Mouse (Mus musculus) myocyte (in vitro differentiated cells): Measurements from ENCODE around the gene Lcmt1.

Source experiments
- CEBPB ChIP-seq: IDR thresholded peaks from 2 replicates; pipeline ENCODE4 v1.6.1; 2011; ENCODE audit warnings: mild to moderate bottlenecking, moderate library complexity; ENCODE audit not compliant: poor library complexity, insufficient read depth, severe bottlenecking
- E2F4 ChIP-seq: IDR thresholded peaks from one replicate; pipeline ENCODE4 v1.6.1; 2011; ENCODE audit warnings: mild to moderate bottlenecking, control low read depth, moderate library complexity; ENCODE audit not compliant: insufficient read depth
- MAX ChIP-seq: IDR thresholded peaks from one replicate; pipeline ENCODE4 v1.6.1; 2011; ENCODE audit warnings: low read depth, mild to moderate bottlenecking, control low read depth
- MYOD1 ChIP-seq, 3 experiments: IDR thresholded peaks; one replicate each; pipeline ENCODE4 v1.6.1; 2011; ENCODE audit warnings: control low read depth in 2 of 3, low read depth in 2 of 3, mild to moderate bottlenecking in 2 of 3, moderate library complexity in 1 of 3; ENCODE audit not compliant: insufficient read length in 2 of 3, control insufficient read depth in 1 of 3
- MYOG ChIP-seq, 3 experiments: IDR thresholded peaks; one replicate each; pipeline ENCODE4 v1.6.1; 2011; ENCODE audit warnings: control low read depth in 2 of 3, low read depth in 2 of 3, mild to moderate bottlenecking in 2 of 3; ENCODE audit not compliant: insufficient read length in 2 of 3, control insufficient read depth in 1 of 3, insufficient read depth in 1 of 3
- POLR2A ChIP-seq: IDR thresholded peaks from one replicate; pipeline ENCODE4 v1.6.1; 2011; ENCODE audit warnings: low read depth, mild to moderate bottlenecking, control low read depth, moderate library complexity; ENCODE audit not compliant: insufficient read length
- POLR2AphosphoS2 ChIP-seq: IDR thresholded peaks from one replicate; pipeline ENCODE4 v1.6.1; 2011; ENCODE audit warnings: low read depth, control low read depth; ENCODE audit not compliant: insufficient read length
- SRF ChIP-seq: IDR thresholded peaks from one replicate; pipeline ENCODE4 v1.6.1; 2011; ENCODE audit warnings: low read depth; ENCODE audit not compliant: control insufficient read depth, insufficient read length
- TCF12 ChIP-seq: IDR thresholded peaks from one replicate; pipeline ENCODE4 v1.6.1; 2011; ENCODE audit warnings: mild to moderate bottlenecking, control low read depth; ENCODE audit not compliant: poor library complexity, insufficient read depth, severe bottlenecking
- USF1 ChIP-seq: IDR thresholded peaks from one replicate; pipeline ENCODE4 v1.6.1; 2011; ENCODE audit warnings: low read depth, mild to moderate bottlenecking, control low read depth, moderate library complexity

DNA sequence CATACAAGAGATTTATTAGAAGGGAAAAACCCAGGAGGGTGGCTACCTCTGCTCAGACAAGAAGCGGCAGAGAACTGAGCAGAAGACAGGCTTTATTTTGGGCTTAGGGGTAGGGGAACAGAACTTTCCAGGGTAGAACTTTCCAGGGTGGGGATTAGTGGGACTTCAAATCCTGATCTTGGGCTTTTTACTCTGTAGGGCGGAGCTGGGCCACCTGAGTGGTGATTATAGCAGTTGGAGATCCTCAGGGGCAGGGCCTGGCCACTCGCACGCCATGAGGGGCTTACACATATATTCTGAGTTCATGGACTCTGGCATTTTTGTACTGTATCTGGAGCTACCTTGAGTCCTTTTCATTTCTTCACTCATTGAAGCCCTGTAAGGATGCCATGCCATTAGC lies 91.7 kb downstream of the Lcmt1 start:
- TF ChIP-seq MAX (no peak), MYOD1 (IDR thresholded peaks at IDR 0.05; ENCODE audit: control insufficient read depth in 1 of 3, insufficient read length in 2 of 3, low read depth in 2 of 3) (no peak), E2F4 (no peak), POLR2A (no peak), MYOG (IDR thresholded peaks at IDR 0.05; ENCODE audit: control insufficient read depth in 1 of 3, insufficient read depth in 1 of 3, insufficient read length in 2 of 3, low read depth in 2 of 3) (no peak), SRF (no peak), POLR2AphosphoS2 (no peak), USF1 (no peak), CEBPB (no peak), TCF12 (no peak)
